Mouse (Mus musculus) heart, adult 18-20 months (tissue): ENCODE results near the gene Rnaset2b. TPM values are rescaled to one million over a fixed set of nuclear protein-coding genes. Genes with fewer than 3 reads are reported as not detected.
"Not testable (repeated sequence)": the region's sequence is repeated elsewhere in the genome, so short reads cannot be mapped to it uniquely, and the experiment has no call there.

ENCODE experiments used
- DNase-seq, 2 experiments: peaks; one replicate each; pipeline ENCODE4 v3.0.0; 2021 to 2022; ENCODE audit warnings: mixed read lengths in 1 of 2
- total RNA-seq, 2 experiments: library from RNA; stranded (reverse); gene quantifications; 2 replicates each; pipeline ENCODE4 v1.2.3; 2021

Rnaset2b gene
- total RNA-seq, 2 experiments from 2014 or later = 187 to 203 TPM

- not testable (repeated sequence) for DNase-seq
Measured at GRCm38 (mm10) chr17:6980144-6980543, 9.7 kb downstream of the Rnaset2b start.

- peak in 1 of 2 experiments; percentile 30 for DNase-seq
Measured at GRCm38 (mm10) chr17:6986118-6986517, 15.7 kb downstream of the Rnaset2b start.

- DNase-seq = not testable (repeated sequence)
Measured at GRCm38 (mm10) chr17:6995504-6995903, 25.1 kb downstream of the Rnaset2b start.

- not testable (repeated sequence) for DNase-seq
Measured at GRCm38 (mm10) chr17:6996826-6997225, 26.4 kb downstream of the Rnaset2b start.

- DNase-seq = not testable (repeated sequence)
Measured at GRCm38 (mm10) chr17:6997778-6998490, 27.5 kb downstream of the Rnaset2b start.

GRCm38 (mm10) chr17:7001790-7002585 lies 31.6 kb downstream of the Rnaset2b start:
- not testable (repeated sequence) for DNase-seq

- not testable (repeated sequence) for DNase-seq
Measured at GRCm38 (mm10) chr17:7003392-7003791, 33.0 kb downstream of the Rnaset2b start.

- not testable (repeated sequence) for DNase-seq
Measured at GRCm38 (mm10) chr17:7005646-7006045, 35.2 kb downstream of the Rnaset2b start.

GRCm38 (mm10) chr17:7008885-7009284 lies 38.5 kb downstream of the Rnaset2b start:
- DNase-seq = not testable (repeated sequence)

- DNase-seq = not testable (repeated sequence)
Measured at GRCm38 (mm10) chr17:7009440-7009839, 39.0 kb downstream of the Rnaset2b start.

- DNase-seq = not testable (repeated sequence)
Measured at GRCm38 (mm10) chr17:7009901-7010300, 39.5 kb downstream of the Rnaset2b start.

- DNase-seq = not testable (repeated sequence)
Measured at GRCm38 (mm10) chr17:7014190-7014589, 43.8 kb downstream of the Rnaset2b start.

GRCm38 (mm10) chr17:7025257-7025656 lies 54.8 kb downstream of the Rnaset2b start, which contains the start of gene Gm1604a:
Gm1604a (plus strand) TSS chr17:7025568.
- not testable (repeated sequence) for DNase-seq

- DNase-seq = not testable (repeated sequence)
Measured at GRCm38 (mm10) chr17:7025764-7026346, 55.4 kb downstream of the Rnaset2b start.

GRCm38 (mm10) chr17:7030204-7030603 lies 59.8 kb downstream of the Rnaset2b start:
- DNase-seq = peak; percentile 8 to 11

GRCm38 (mm10) chr17:7030622-7031174 lies 60.3 kb downstream of the Rnaset2b start:
- DNase-seq = not testable (repeated sequence)

GRCm38 (mm10) chr17:7033192-7034166 lies 63.0 kb downstream of the Rnaset2b start:
- not testable (repeated sequence) for DNase-seq
